Mouse (Mus musculus) heart, adult 2 months (tissue): ENCODE measurements around the gene Ttc39b. TPM values are rescaled to one million over a fixed set of nuclear protein-coding genes. Genes with fewer than 3 reads are reported as not detected.

ENCODE experiments used
- DNase-seq, 2 experiments: peaks; one replicate each; pipeline ENCODE4 v3.0.0; 2021
- H3K27ac ChIP-seq: fragments of 200-600 bp; 2 replicates; pipeline ENCODE4 v1.8.1; 2022
- H3K27me3 ChIP-seq: fragments of 200-500 bp; 2 replicates; pipeline ENCODE4 v1.6.1; 2012; ENCODE audit warnings: mild to moderate bottlenecking, low read length, inconsistent platforms, mixed read lengths; ENCODE audit not compliant: control insufficient read depth, insufficient read depth
- H3K36me3 ChIP-seq: fragments of 200-500 bp; 2 replicates; pipeline ENCODE4 v1.6.1; 2012; ENCODE audit warnings: low read length, inconsistent platforms; ENCODE audit not compliant: control insufficient read depth, insufficient read depth
- H3K4me1 ChIP-seq: fragments of 200-500 bp; 2 replicates; pipeline ENCODE4 v1.6.1; 2011; ENCODE audit warnings: low read length; ENCODE audit not compliant: control insufficient read depth, insufficient read depth
- H3K4me3 ChIP-seq: fragments of 200-600 bp; 2 replicates; pipeline ENCODE4 v1.8.1; 2022
- H3K79me2 ChIP-seq: fragments of 200-500 bp; replicated peaks from 2 replicates; pipeline ENCODE4 v1.6.1; 2012; ENCODE audit warnings: mild to moderate bottlenecking, inconsistent platforms, low read length, moderate library complexity, mixed read lengths; ENCODE audit not compliant: control insufficient read depth, insufficient read depth
- H3K9ac ChIP-seq: fragments of 200-500 bp; 2 replicates; pipeline ENCODE4 v1.6.1; 2012; ENCODE audit warnings: low read depth, mild to moderate bottlenecking, control low read depth, inconsistent platforms, low read length, mixed read lengths
- CTCF ChIP-seq: fragments of 200-600 bp; IDR thresholded peaks from 2 replicates; pipeline ENCODE4 v1.8.1; 2022; ENCODE audit warnings: antibody characterized with exemption, mild to moderate bottlenecking, moderate library complexity
- EP300 ChIP-seq: fragments of 200-500 bp; IDR thresholded peaks from 2 replicates; pipeline ENCODE4 v1.6.1; 2011; ENCODE audit warnings: low read depth, low read length, control low read depth; ENCODE audit not compliant: insufficient read depth
- POLR2A ChIP-seq: fragments of 200-500 bp; IDR thresholded peaks from 2 replicates; pipeline ENCODE4 v1.6.1; 2011; ENCODE audit warnings: mild to moderate bottlenecking, low read depth, low read length, control low read depth; ENCODE audit not compliant: insufficient read depth
- WGBS: fragments of 180-500 bp; shearing (Covaris S2); methylation state at CpG from one replicate; pipeline ENCODE4 v1.1.7; 2018; 5-methylcytosine and 5-hydroxymethylcytosine counted together
- intact Hi-C: fragments of 180-260 bp; cut with DNase I; formaldehyde crosslinking; loops from one replicate; pipeline ENCODE4 v1.15.1; 2025
- polyA plus RNA-seq: library from polyadenylated mRNA; depleted of rRNA; stranded (reverse); fragments of >200 nt; gene quantifications from 2 replicates; pipeline ENCODE4 v1.2.3, GENCODE M21; 2012
- total RNA-seq, 2 experiments: library from RNA; stranded (reverse); gene quantifications; 2 replicates each; pipeline ENCODE4 v1.2.3; 2021

Ttc39b gene
- total and polyA plus RNA-seq, 3 experiments: 3.8 to 21.9 (median 16.2) TPM

- H3K9ac ChIP-seq: no peak overlapping the region
- no peak for DNase-seq
- H3K79me2 ChIP-seq: peaks cover 2% of the 10 kb centered on the region
- no peak overlapping the region for H3K27ac ChIP-seq
- no peak overlapping the region for H3K4me3 ChIP-seq
- peaks cover 9% of the 10 kb centered on the region for H3K4me1 ChIP-seq
- intact Hi-C loops: loop anchor here (2.0 kb wide), 3 partner anchors 39 to 269 kb away; partner anchors contain the start of gene Snapc3
- WGBS: 97% methylated on average over 1 of the region's 1 CpGs
- TF ChIP-seq CTCF (no peak), POLR2A (no peak), EP300 (no peak)
- no peaks in the 10 kb centered on the region; the same call in 1 of the 2 replicates for H3K36me3 ChIP-seq
- no peaks in the 10 kb centered on the region for H3K27me3 ChIP-seq
These were observed 22.3 kb downstream of the Ttc39b start for GRCm38 (mm10) chr4:83301713-83302112.

- DNase-seq: peak; percentile 40 to 49
- intact Hi-C loops: loop anchor here (5.0 kb wide), 1 partner anchor 32 kb away; no protein-coding TSS in a partner anchor
- Histone ChIP-seq H3K9ac (peak overlapping the region; percentile 43; the same call in 1 of the 2 replicates), H3K4me3 (peak overlapping the region; percentile 43), H3K36me3 (no peaks in the 10 kb centered on the region), H3K27me3 (no peaks in the 10 kb centered on the region), H3K27ac (no peak overlapping the region), H3K79me2 (no peaks in the 10 kb centered on the region), H3K4me1 (no peaks in the 10 kb centered on the region; the same call in none of the 2 replicates)
- WGBS: 5% methylated on average over 12 of the region's 12 CpGs
- TF ChIP-seq CTCF (no peak), POLR2A (no peak), EP300 (no peak)
These were observed 39.2 kb downstream of the Ttc39b start for GRCm38 (mm10) chr4:83284768-83285350.

GRCm38 (mm10) chr4:83283973-83284767 lies 39.9 kb downstream of the Ttc39b start:
- Histone ChIP-seq H3K4me1 (no peaks in the 10 kb centered on the region; the same call in none of the 2 replicates), H3K79me2 (no peaks in the 10 kb centered on the region), H3K27ac (no peak overlapping the region), H3K4me3 (peak overlapping the region; percentile 43), H3K9ac (no peak overlapping the region), H3K36me3 (no peaks in the 10 kb centered on the region), H3K27me3 (no peaks in the 10 kb centered on the region)
- 26% methylated on average over 19 of the region's 19 CpGs for WGBS
- no peak for DNase-seq
- intact Hi-C loops: loop anchor here (5.0 kb wide), 1 partner anchor 33 kb away; no protein-coding TSS in a partner anchor
- TF ChIP-seq POLR2A (no peak), CTCF (no peak), EP300 (no peak)

GRCm38 (mm10) chr4:83282424-83282823 lies 41.6 kb downstream of the Ttc39b start:
- 52% methylated on average over 6 of the region's 6 CpGs for WGBS
- Histone ChIP-seq H3K9ac (no peak overlapping the region), H3K27ac (no peak overlapping the region), H3K4me1 (no peaks in the 10 kb centered on the region; the same call in none of the 2 replicates), H3K36me3 (no peaks in the 10 kb centered on the region), H3K79me2 (no peaks in the 10 kb centered on the region), H3K4me3 (no peak overlapping the region), H3K27me3 (no peaks in the 10 kb centered on the region)
- TF ChIP-seq EP300 (no peak), CTCF (no peak), POLR2A (no peak)
- intact Hi-C loops: loop anchor here (5.0 kb wide), 1 partner anchor 35 kb away; no protein-coding TSS in a partner anchor
- no peak for DNase-seq

- 81% methylated on average over 7 of the region's 7 CpGs for WGBS
- Histone ChIP-seq H3K27me3 (no peaks in the 10 kb centered on the region), H3K4me1 (no peaks in the 10 kb centered on the region; the same call in none of the 2 replicates), H3K27ac (no peak overlapping the region), H3K79me2 (no peaks in the 10 kb centered on the region), H3K9ac (no peak overlapping the region), H3K4me3 (no peak overlapping the region), H3K36me3 (no peaks in the 10 kb centered on the region)
- DNase-seq: no peak
- no peak for TF ChIP-seq POLR2A
- no peak for TF ChIP-seq CTCF
- TF ChIP-seq EP300: no peak
- intact Hi-C loops: no loop called here
These were observed 44.8 kb downstream of the Ttc39b start for GRCm38 (mm10) chr4:83279236-83279635.

- Histone ChIP-seq H3K36me3 (no peaks in the 10 kb centered on the region), H3K27ac (no peak overlapping the region), H3K4me3 (no peak overlapping the region), H3K9ac (no peak overlapping the region), H3K79me2 (no peaks in the 10 kb centered on the region), H3K27me3 (no peaks in the 10 kb centered on the region), H3K4me1 (no peaks in the 10 kb centered on the region; the same call in 1 of the 2 replicates)
- intact Hi-C loops: no loop called here
- DNase-seq: no peak
- whole genome bisulfite sequencing: 61% methylated on average over 2 of the region's 2 CpGs
- TF ChIP-seq EP300 (no peak), POLR2A (no peak), CTCF (no peak)
These were observed 49.8 kb downstream of the Ttc39b start for GRCm38 (mm10) chr4:83274241-83274640.
